Mouse (Mus musculus) limb, embryonic 15.5 days (tissue): ENCODE measurements at regions not wholly inside any gene's neighbourhood (a gene's known extent, or its start where the extent isn't known, plus 50 kb on each side); places are given as distances from the start of the nearest gene placed in this dataset.
A peak's percentile ranks its signal among the peaks of the same experiment; 100 is the strongest.

Source experiments
- ATAC-seq: fragments of 200-750 bp; cut with Nextera tagmentation; 2 replicates; pipeline ENCODE4 v1.8.0; 2017; ENCODE audit warnings: low read depth, moderate TSS enrichment; ENCODE audit not compliant: insufficient number of reproducible peaks, low FRiP score, low TSS enrichment
- H3K27ac ChIP-seq: fragments of 300-500 bp; sonication (generic); 2 replicates; pipeline ENCODE4 v1.5.1; 2015; ENCODE audit warnings: moderate library complexity, mild to moderate bottlenecking, inconsistent platforms
- H3K27me3 ChIP-seq: fragments of 300-500 bp; sonication (generic); 2 replicates; pipeline ENCODE4 v1.6.1; 2015; ENCODE audit warnings: inconsistent platforms
- H3K36me3 ChIP-seq: fragments of 300-500 bp; sonication (generic); 2 replicates; pipeline ENCODE4 v1.6.1; 2015; ENCODE audit warnings: inconsistent platforms
- H3K4me1 ChIP-seq: fragments of 300-500 bp; sonication (generic); 2 replicates; pipeline ENCODE4 v1.6.1; 2015; ENCODE audit warnings: inconsistent platforms
- H3K4me2 ChIP-seq: fragments of 300-500 bp; sonication (generic); 2 replicates; pipeline ENCODE4 v1.6.1; 2015; ENCODE audit warnings: mild to moderate bottlenecking, inconsistent platforms
- H3K4me3 ChIP-seq: fragments of 300-500 bp; sonication (generic); 2 replicates; pipeline ENCODE4 v1.5.1; 2015; ENCODE audit warnings: mild to moderate bottlenecking, inconsistent platforms
- H3K9ac ChIP-seq: fragments of 300-500 bp; sonication (generic); 2 replicates; pipeline ENCODE4 v1.6.1; 2015; ENCODE audit warnings: inconsistent platforms
- H3K9me3 ChIP-seq: fragments of 300-500 bp; sonication (generic); 2 replicates; pipeline ENCODE4 v1.6.1; 2016; ENCODE audit warnings: inconsistent platforms
- WGBS: fragments of 180-500 bp; shearing (Covaris S2); methylation state at CpG from one replicate; pipeline ENCODE4 v1.1.7; 2015; 5-methylcytosine and 5-hydroxymethylcytosine counted together

- Histone ChIP-seq H3K36me3 (no peaks in the 10 kb centered on the region), H3K4me3 (no peak overlapping the region), H3K27ac (no peak overlapping the region), H3K27me3 (0 out of 2 replicates have a peak, but pooled peaks cover 3% of the 10 kb centered on the region), H3K4me2 (no peak overlapping the region), H3K4me1 (peaks cover 3% of the 10 kb centered on the region; the same call in 1 of the 2 replicates), H3K9me3 (no peaks in the 10 kb centered on the region), H3K9ac (no peak overlapping the region)
- ATAC-seq = no peak
- WGBS = 14% methylated on average over 8 of the region's 8 CpGs
These were observed 113.7 kb upstream of the Runx1 start for GRCm38 (mm10) chr16:92939618-92940017.

DNA sequence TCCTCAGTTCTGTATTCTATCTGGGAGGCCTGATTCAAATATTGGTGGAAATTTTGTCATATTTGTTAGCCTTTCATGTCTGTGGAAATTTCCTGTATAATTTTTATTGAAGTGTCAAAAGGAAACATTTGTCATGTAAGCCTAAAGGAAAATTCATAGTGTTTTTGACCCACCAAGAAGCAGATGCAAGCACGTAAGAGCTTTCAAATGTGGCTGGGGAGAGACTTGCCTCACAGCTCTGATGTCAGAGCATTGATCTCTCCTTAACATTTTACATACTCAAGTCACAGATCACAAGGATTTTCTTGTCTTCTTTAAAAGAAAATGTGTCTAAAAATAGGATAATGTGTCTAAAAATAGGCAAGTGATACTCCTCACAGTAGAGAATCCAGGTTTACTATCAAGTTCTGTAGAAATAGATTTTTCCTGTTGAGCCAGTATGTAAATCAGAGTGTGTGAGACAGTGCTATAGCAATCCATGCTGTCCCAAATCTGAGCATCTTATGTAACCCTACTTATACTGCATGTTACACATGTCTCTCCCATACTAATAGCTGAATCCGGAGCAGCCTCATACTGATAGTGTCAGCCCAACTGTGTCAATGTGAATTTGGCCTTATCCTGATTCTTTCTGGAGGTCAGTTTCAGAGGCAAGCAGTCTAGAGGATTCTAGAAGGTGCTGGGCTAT lies 110.0 kb upstream of the Runx1 start:
- Histone ChIP-seq H3K27ac (no peak overlapping the region), H3K4me3 (no peak overlapping the region), H3K9me3 (no peaks in the 10 kb centered on the region), H3K27me3 (0 out of 2 replicates have a peak, but pooled peaks cover 3% of the 10 kb centered on the region), H3K9ac (no peak overlapping the region), H3K36me3 (no peaks in the 10 kb centered on the region), H3K4me1 (peaks cover 3% of the 10 kb centered on the region; the same call in 1 of the 2 replicates), H3K4me2 (no peak overlapping the region)
- no peak for ATAC-seq
- WGBS = 70% methylated on average over 2 of the region's 2 CpGs

DNA sequence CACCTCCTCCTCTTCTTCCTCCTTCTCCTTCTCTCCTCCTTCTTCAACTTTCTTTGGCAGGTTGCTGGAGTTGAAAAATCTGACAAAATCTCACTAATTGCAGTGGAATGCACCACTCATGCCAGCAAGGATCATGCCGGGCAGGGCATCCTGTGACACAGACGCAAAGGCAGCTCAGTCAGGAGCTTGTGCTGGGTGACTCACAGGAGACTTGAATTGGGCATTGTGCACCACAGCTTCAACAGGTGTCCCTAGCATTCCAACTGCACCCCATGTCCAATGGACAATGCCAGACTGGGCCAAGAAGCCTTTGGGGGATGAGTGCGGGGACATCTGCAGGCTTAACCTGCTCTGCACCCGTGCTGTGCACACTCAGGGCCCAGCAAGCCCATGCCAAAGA lies 104.2 kb upstream of the Runx1 start:
- Histone ChIP-seq H3K9me3 (no peaks in the 10 kb centered on the region), H3K4me1 (peaks cover 17% of the 10 kb centered on the region), H3K9ac (no peak overlapping the region), H3K4me2 (no peak overlapping the region), H3K36me3 (no peaks in the 10 kb centered on the region), H3K27ac (no peak overlapping the region), H3K4me3 (no peak overlapping the region), H3K27me3 (no peaks in the 10 kb centered on the region)
- no peak for ATAC-seq
- 63% methylated on average over 4 of the region's 4 CpGs for WGBS

DNA sequence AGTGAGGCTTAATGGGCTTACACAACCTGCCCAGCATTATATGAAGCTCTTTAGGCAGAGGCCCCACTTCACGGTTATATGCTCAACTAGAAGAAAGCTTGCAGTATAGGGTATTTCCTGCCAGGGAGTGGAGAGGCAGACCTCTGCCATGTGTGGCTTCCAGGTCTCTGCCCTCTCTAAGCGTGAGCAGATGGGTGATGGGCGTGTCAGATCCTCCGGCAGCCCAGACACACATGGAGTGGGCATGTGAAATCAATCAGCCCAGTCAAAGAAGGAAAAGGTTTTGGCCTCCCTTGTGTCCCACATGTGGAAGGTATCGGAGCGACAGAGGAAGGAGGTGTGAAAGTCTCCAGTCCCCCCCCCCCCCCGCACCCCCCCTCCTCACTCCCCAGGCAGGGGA lies 102.3 kb upstream of the Runx1 start:
- no peak overlapping the region for H3K27ac ChIP-seq
- ATAC-seq = peak; percentile 65
- whole genome bisulfite sequencing = 19% methylated on average over 7 of the region's 7 CpGs
- no peaks in the 10 kb centered on the region for H3K36me3 ChIP-seq
- no peak overlapping the region for H3K4me3 ChIP-seq
- no peak overlapping the region for H3K4me2 ChIP-seq
- H3K9me3 ChIP-seq = no peaks in the 10 kb centered on the region
- H3K9ac ChIP-seq = no peak overlapping the region
- no peaks in the 10 kb centered on the region for H3K27me3 ChIP-seq
- H3K4me1 ChIP-seq = peaks cover 20% of the 10 kb centered on the region

DNA sequence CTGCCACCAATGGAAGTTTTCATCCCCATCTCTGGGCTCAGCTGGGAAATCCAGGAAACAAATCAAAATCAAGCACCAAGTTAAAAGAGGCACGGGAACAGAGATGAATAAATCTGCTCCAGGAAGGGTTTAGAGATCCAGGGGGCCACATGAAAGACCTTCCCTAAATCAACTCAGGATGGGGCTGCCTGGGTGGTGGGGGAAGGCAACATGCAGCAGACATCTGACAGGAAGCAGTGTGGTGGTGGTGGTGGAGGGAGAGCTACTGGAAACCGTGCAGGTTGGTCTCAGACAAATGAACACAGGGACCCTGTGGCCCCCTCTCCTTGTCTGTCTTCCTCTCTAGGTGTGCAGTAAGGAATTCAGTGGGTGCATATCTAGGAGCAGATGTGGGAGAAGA lies 101.7 kb upstream of the Runx1 start:
- Histone ChIP-seq H3K36me3 (no peaks in the 10 kb centered on the region), H3K4me2 (no peak overlapping the region), H3K4me1 (peaks cover 20% of the 10 kb centered on the region), H3K27me3 (no peaks in the 10 kb centered on the region), H3K9ac (no peak overlapping the region), H3K27ac (no peak overlapping the region), H3K9me3 (no peaks in the 10 kb centered on the region), H3K4me3 (no peak overlapping the region)
- whole genome bisulfite sequencing = 17% methylated on average over 2 of the region's 2 CpGs
- no peak for ATAC-seq

DNA sequence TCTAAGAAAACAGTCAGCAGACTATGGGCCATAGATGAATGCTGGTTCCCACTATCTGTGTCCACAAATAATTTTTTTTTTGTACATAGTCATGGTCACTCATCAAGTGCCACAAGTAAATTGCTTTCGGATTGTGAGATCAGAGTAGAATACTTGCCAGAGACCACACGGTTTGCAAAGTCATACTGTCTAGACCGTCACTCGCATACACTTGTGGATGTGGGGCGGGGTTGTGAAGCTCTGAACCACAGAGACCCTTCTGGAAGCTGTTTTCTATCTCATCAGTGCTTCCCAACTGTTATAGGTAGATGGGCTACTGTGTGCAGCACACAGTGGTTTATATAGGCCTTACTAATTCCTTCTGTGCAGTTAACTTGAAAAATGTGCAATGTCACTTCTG lies 100.9 kb upstream of the Runx1 start:
- WGBS = 73% methylated on average over 5 of the region's 5 CpGs

DNA sequence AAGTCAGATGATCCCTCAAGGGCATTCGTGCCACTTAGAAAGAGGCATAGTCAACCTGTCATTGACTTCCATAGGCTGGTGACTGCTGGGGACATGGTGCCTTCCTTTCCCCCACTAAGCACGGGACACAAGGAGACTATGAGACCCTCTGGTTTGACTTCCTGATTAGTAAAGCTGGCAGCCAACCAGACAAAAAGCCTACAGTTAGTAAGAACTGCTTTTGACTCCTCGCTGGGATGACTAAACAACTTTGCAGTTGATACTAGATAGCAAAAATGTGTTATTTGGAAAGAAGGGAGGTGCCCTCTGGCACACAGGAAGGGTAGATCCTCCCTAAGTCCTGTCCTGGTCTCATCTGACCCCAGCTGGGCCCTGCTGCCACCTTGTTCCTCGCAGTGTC lies 95.0 kb upstream of the Runx1 start:
- Histone ChIP-seq H3K36me3 (no peaks in the 10 kb centered on the region), H3K4me3 (no peak overlapping the region), H3K4me1 (peaks cover 8% of the 10 kb centered on the region; the same call in 1 of the 2 replicates), H3K9ac (no peak overlapping the region), H3K27ac (no peak overlapping the region), H3K4me2 (no peak overlapping the region), H3K27me3 (no peaks in the 10 kb centered on the region), H3K9me3 (no peaks in the 10 kb centered on the region)
- WGBS = 88% methylated on average over 4 of the region's 4 CpGs
- no peak for ATAC-seq

More for the DNA sequence above, 100.9 kb upstream of the Runx1 start:
- ATAC-seq = no peak
- H3K4me3 ChIP-seq = no peak overlapping the region
- H3K9me3 ChIP-seq = no peaks in the 10 kb centered on the region
- H3K4me1 ChIP-seq = peaks cover 20% of the 10 kb centered on the region
- no peak overlapping the region for H3K9ac ChIP-seq
- H3K36me3 ChIP-seq = no peaks in the 10 kb centered on the region
- no peaks in the 10 kb centered on the region for H3K27me3 ChIP-seq
- no peak overlapping the region for H3K4me2 ChIP-seq
- no peak overlapping the region for H3K27ac ChIP-seq

DNA sequence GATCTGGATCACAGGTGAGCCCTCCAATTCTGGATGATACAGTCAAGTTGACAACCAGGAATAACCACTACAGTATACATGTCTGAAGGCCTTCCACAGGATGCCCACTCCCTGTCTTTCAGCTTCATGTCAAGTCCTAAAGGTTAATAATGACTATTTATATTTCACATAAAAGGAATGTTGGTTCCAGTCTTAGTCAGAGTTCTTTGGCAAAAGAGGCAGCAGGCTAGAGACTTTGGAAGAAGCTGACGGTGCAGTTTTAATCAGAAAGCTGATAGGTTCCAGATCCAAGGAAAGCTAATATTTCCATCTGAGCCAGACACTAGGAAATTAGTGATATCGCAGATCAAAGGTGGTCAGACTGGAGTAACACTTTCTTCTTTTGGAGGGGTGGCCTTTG lies 91.4 kb upstream of the Runx1 start:
- Histone ChIP-seq H3K36me3 (no peaks in the 10 kb centered on the region), H3K4me3 (no peak overlapping the region), H3K27ac (no peak overlapping the region), H3K4me2 (no peak overlapping the region), H3K9ac (no peak overlapping the region), H3K9me3 (no peaks in the 10 kb centered on the region), H3K27me3 (no peaks in the 10 kb centered on the region), H3K4me1 (no peaks in the 10 kb centered on the region)
- ATAC-seq = no peak
- 68% methylated on average over 2 of the region's 2 CpGs for WGBS

GRCm38 (mm10) chr16:92915651-92916050 lies 89.7 kb upstream of the Runx1 start:
- WGBS = 76% methylated on average over 6 of the region's 6 CpGs
- no peaks in the 10 kb centered on the region for H3K36me3 ChIP-seq
- no peaks in the 10 kb centered on the region for H3K27me3 ChIP-seq
- no peak overlapping the region for H3K4me3 ChIP-seq
- H3K27ac ChIP-seq = no peak overlapping the region
- H3K4me1 ChIP-seq = no peaks in the 10 kb centered on the region
- ATAC-seq = no peak
- H3K4me2 ChIP-seq = no peak overlapping the region
- H3K9ac ChIP-seq = no peak overlapping the region
- H3K9me3 ChIP-seq = no peaks in the 10 kb centered on the region

GRCm38 (mm10) chr16:92906873-92907272 lies 80.9 kb upstream of the Runx1 start:
- ATAC-seq = no peak
- WGBS = 79% methylated on average over 4 of the region's 4 CpGs
- Histone ChIP-seq H3K9me3 (no peaks in the 10 kb centered on the region), H3K4me3 (no peak overlapping the region), H3K27me3 (no peaks in the 10 kb centered on the region), H3K4me1 (no peaks in the 10 kb centered on the region), H3K4me2 (no peak overlapping the region), H3K36me3 (no peaks in the 10 kb centered on the region), H3K9ac (no peak overlapping the region), H3K27ac (no peak overlapping the region)

DNA sequence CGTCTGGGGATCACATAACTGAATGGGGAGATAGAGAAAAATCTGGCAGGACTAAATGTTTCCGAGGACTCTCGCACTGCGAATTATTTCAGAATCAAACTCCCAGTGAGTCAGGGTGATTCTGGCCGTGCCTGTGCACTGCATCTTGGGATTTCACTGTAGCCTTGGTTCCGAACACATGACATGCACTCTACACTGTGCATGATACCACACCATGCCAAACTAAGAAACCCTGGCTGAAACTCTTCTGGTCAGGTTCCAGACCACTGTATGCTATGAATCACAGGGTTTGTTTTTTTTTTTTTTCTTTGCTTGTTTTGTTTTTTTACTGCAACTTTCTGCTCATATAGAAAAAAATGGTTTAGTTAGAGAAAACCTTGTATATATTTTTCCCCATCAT lies 79.7 kb upstream of the Runx1 start:
- no peaks in the 10 kb centered on the region for H3K4me1 ChIP-seq
- H3K9me3 ChIP-seq = no peaks in the 10 kb centered on the region
- no peak overlapping the region for H3K4me3 ChIP-seq
- H3K4me2 ChIP-seq = no peak overlapping the region
- H3K9ac ChIP-seq = no peak overlapping the region
- ATAC-seq = no peak
- 87% methylated on average over 6 of the region's 6 CpGs for WGBS
- no peaks in the 10 kb centered on the region for H3K27me3 ChIP-seq
- no peak overlapping the region for H3K27ac ChIP-seq
- H3K36me3 ChIP-seq = no peaks in the 10 kb centered on the region

GRCm38 (mm10) chr16:92903892-92904473 lies 78.0 kb upstream of the Runx1 start:
- Histone ChIP-seq H3K27me3 (no peaks in the 10 kb centered on the region), H3K9ac (no peak overlapping the region), H3K4me2 (no peak overlapping the region), H3K9me3 (no peaks in the 10 kb centered on the region), H3K36me3 (no peaks in the 10 kb centered on the region), H3K4me3 (no peak overlapping the region), H3K4me1 (peaks cover 3% of the 10 kb centered on the region; the same call in 1 of the 2 replicates), H3K27ac (no peak overlapping the region)
- 50% methylated on average over 9 of the region's 9 CpGs for whole genome bisulfite sequencing
- no peak for ATAC-seq
